Mouse (Mus musculus): ENCODE data around the gene Cabp4. TPM values are rescaled to one million over a fixed set of nuclear protein-coding genes. Genes with fewer than 3 reads are reported as not detected.
"Not testable (repeated sequence)": the region's sequence is repeated elsewhere in the genome, so short reads cannot be mapped to it uniquely, and the experiment has no call there.

Gene Cabp4
- polyA plus RNA-seq, 1 experiment from 2014 or later = 0.19 TPM

DNA sequence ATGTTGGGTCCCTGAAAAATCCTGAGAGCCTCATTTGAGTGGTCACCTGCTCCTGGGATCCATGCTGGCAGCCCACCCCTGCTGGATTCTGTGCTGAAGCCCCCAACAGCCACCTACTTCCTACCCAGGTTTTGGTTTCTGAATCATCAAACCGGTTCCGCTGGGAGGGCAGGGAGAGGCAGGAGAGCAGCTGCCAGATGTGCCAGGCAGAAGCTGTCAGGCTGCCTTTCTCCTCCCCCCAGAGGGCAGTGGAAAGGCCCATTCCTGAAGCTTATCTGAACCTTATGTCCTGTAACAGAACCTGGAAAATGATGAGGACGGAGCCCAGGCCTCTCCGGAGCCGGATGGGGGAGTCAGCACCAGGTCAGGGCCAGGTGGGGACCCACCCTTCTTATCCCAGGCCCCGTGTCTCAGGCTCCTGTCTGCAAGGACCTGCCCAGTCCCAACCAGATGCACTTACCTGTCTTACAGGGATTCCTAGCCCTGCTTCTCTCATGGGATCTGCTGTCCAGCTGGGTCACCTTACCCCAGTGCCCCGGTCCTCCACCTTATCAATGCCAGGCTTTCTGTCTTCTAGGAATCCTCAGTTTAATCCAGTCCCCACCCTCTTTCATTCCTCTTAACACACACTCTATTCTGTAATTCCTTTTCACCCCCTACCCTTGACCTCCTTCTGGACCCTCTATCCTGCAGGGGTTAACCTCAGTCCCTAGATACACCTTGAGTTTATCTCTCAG is 16.9 kb downstream of the Cabp4 start:
- Histone ChIP-seq H3K4me1 (replicated peaks) (peaks cover 16% of the 10 kb centered on the region), H3K9ac (replicated peaks) (peak overlapping the region; percentile 88), H3K36me3 (peaks cover 40% of the 10 kb centered on the region), H3K4me2 (replicated peaks) (peak overlapping the region; percentile 84), H3K27ac (no peak overlapping the region), H3K4me3 (replicated peaks) (peak overlapping the region; percentile 84), H3K27me3 (no peaks in the 10 kb centered on the region), H3K9me3 (no peaks in the 10 kb centered on the region)
- ATAC-seq = no peak
- WGBS = 77% methylated on average over 7 of the region's 7 CpGs

DNA sequence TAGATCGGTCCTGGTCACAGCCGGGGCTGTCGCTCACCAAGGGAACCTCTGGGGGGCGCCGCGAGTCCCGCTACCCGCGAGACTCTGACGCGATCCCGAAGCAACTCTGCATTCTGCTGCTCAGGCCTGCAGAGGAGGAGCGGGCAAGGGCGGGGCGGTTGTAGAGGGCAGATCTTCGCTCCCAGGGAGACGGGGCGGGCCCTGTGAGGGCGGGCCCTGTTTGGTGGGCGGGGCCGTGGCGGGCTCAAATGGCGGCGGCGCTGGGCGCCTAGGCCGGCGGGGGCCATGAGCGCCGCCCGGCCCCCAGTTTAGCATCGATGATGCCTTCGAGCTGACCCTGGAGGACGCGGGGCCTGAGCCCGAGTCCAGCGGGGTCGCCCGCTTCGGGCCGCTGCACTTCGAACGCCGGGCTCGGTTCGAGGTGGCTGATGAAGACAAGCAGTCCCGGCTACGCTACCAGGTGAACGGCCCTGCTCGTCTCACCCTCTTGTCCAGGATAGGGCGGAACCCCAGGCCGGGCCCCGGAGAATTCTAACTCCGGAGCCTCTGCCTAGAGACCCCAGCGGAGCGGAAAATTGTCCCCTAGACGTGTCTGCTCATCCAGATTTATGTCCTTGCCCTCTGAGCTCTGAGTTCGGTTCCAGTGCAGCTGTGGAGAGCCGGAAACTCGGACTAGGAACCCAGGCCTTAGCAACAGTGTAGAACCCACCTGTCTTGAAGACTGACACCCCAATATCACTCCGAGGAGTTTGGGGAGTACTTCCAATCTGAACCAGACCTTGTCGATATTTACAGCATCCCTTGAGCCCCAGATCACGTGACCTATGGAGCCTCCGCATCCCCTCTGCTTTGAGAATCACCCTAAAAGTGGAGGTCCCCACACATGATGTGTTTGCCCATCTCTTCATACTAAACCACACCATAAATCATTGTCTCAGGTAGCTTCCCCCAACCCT is 17.8 kb downstream of the Cabp4 start, which contains the start of gene Aip:
TSS of gene Aip (minus strand) at position 118 of the 956 bp plus-strand sequence.
- peaks cover 31% of the 10 kb centered on the region for H3K36me3 ChIP-seq
- peak within 1 kb of the TSS; percentile 84 for H3K4me2 ChIP-seq (replicated peaks)
- H3K4me1 ChIP-seq (replicated peaks) = peaks cover 16% of the 10 kb centered on the region
- peak; percentile 88 for ATAC-seq
- peak within 1 kb of the TSS; percentile 84 for H3K4me3 ChIP-seq (replicated peaks)
- H3K27me3 ChIP-seq = no peaks in the 10 kb centered on the region
- WGBS = 1% methylated on average over 53 of the region's 64 CpGs
- H3K27ac ChIP-seq = peak within 1 kb of the TSS; percentile 68
- peak within 1 kb of the TSS; percentile 88 for H3K9ac ChIP-seq (replicated peaks)
- no peaks in the 10 kb centered on the region for H3K9me3 ChIP-seq

- WGBS = 75% methylated on average over 1 of the region's 4 CpGs
- peak overlapping the region; percentile 56 for H3K27ac ChIP-seq
Measured at GRCm38 (mm10) chr19:4125268-4125667, 18.6 kb downstream of the Cabp4 start.

GRCm38 (mm10) chr19:4124432-4124831 is 19.4 kb downstream of the Cabp4 start:
- Histone ChIP-seq H3K4me1 (replicated peaks) (peaks cover 27% of the 10 kb centered on the region), H3K36me3 (peaks cover 20% of the 10 kb centered on the region), H3K4me2 (replicated peaks) (no peak overlapping the region), H3K9me3 (no peaks in the 10 kb centered on the region), H3K27me3 (no peaks in the 10 kb centered on the region), H3K4me3 (replicated peaks) (no peak overlapping the region), H3K9ac (replicated peaks) (0 out of 2 replicates have a peak overlapping the region, but pooled peaks have one; percentile 4), H3K27ac (no peak overlapping the region)
- ATAC-seq = no peak
- 86% methylated on average over 4 of the region's 4 CpGs for WGBS

More at GRCm38 (mm10) chr19:4125268-4125667, 18.6 kb downstream of the Cabp4 start:
- peak; percentile 63 for ATAC-seq
- H3K4me2 ChIP-seq (replicated peaks) = peak overlapping the region; percentile 84
- peak overlapping the region; percentile 84 for H3K4me3 ChIP-seq (replicated peaks)
- H3K9ac ChIP-seq (replicated peaks) = peak overlapping the region; percentile 88
- peaks cover 23% of the 10 kb centered on the region for H3K4me1 ChIP-seq (replicated peaks)
- peaks cover 29% of the 10 kb centered on the region for H3K36me3 ChIP-seq
- not testable (repeated sequence) for H3K27me3 ChIP-seq, H3K9me3 ChIP-seq

DNA sequence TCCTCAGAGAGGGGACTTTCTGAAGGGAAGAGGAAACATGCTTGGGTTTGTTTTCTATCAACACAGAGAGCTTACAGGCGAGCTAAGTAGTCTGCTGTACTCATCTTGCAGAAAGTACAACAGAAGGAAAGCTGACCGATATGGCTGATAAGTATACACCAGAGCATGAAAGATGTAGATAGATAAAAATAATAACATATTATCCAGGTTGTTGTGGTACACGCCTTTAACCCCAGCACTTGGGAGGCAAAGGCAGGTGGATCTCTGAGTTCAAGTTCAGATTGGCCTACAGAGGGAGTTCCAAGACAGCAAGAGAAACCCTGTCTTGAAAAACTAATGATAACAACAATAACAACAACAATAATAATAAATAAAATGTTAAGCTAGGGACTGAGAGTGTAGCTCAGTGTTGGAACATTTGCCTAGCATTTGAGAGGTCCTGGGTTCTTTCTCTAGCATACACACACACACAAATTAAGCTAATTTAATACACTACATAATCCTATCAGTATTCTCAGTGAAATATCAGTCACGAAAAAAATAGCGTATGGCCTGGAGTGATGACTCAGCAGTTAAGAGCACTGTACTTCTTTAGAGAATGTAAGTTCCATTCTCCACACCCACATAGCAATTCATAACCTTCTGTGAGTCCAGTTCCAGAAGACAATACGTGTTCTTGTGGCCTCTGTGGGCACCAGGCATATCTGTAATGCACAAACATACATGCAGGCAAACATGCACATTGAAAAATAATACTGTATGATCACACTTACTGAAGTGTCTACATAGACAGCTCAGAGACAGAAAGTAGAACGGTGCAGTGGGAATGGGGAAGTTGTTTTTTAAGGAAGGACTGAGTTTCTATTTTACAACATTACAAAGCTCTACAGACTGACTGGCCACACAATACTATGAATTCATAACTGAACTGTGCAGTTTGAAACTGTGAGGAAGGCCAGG is 21.1 kb downstream of the Cabp4 start:
- Histone ChIP-seq H3K4me3 (replicated peaks) (no peak overlapping the region), H3K9ac (replicated peaks) (no peak overlapping the region), H3K4me2 (replicated peaks) (no peak overlapping the region), H3K27me3 (no peaks in the 10 kb centered on the region), H3K4me1 (replicated peaks) (peaks cover 26% of the 10 kb centered on the region), H3K27ac (no peak overlapping the region), H3K36me3 (peaks cover 14% of the 10 kb centered on the region), H3K9me3 (no peaks in the 10 kb centered on the region)
- no peak for ATAC-seq
- 84% methylated on average over 7 of the region's 7 CpGs for WGBS

DNA sequence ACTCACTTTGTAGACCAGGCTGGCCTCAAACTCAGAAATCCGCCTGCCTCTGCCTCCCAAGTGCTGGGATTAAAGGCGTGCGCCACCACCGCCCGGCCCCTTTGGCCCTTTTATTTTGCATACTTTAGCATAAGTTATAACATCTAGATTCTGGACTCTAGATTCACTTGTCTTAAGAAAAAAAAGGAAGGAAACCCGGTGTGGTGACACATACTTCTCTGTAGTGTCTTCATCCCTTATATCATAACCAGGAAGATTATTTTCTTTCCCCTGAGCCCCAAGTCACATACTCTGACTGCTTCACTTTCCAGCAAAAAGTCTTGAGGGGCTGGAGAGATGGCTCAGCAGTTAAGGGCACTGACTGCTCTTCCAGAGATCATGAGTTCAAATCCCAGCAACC is 21.9 kb downstream of the Cabp4 start:
- WGBS = 69% methylated on average over 6 of the region's 6 CpGs
- ATAC-seq; H3K9me3 ChIP-seq; H3K27ac ChIP-seq; H3K27me3 ChIP-seq; H3K9ac ChIP-seq (replicated peaks); H3K4me3 ChIP-seq (replicated peaks): not testable (repeated sequence)
- peak overlapping the region; percentile 25; the same call in 1 of the 2 replicates for H3K4me2 ChIP-seq (replicated peaks)
- peaks cover 18% of the 10 kb centered on the region for H3K4me1 ChIP-seq (replicated peaks)
- peaks cover 17% of the 10 kb centered on the region for H3K36me3 ChIP-seq

DNA sequence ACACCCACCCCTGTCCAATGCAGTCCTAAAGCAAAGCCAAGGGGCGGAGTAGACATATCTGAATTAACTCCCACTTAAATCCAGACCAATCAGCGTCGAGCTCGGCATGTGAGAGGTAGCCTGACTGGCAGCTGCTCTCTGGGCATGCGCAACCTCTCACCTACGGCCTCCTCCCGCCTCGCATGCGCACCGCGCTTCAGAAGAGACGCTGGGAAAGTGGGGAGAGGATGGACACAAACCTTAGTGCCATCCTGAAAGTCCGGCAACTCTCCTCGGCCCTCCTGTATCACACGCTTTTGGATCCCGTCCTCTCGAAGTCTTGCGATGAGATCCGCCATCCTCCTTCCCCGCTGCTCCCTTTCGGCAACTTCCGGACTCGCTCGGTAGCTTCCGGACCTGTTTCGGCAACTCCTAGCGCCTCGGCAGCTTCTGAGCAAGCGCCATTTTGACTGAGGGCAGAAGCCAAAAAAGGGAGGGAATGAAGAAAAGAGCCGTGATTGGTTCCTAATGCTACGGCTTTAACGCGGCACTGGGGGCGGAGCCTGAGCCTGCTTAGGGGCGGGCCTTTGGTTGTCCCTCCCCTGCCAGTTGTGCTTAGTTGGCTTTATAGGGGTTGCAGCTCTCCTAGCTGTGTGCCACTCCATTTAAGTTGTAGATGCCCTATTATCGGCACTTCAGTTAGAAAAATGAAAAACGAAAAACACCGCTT is 22.6 kb downstream of the Cabp4 start:
- H3K9ac ChIP-seq (replicated peaks) = peak overlapping the region; percentile 58; the same call in 1 of the 2 replicates
- no peaks in the 10 kb centered on the region for H3K27me3 ChIP-seq
- H3K9me3 ChIP-seq = no peaks in the 10 kb centered on the region
- H3K4me2 ChIP-seq (replicated peaks) = peak overlapping the region; percentile 50
- 3% methylated on average over 38 of the region's 38 CpGs for WGBS
- H3K4me1 ChIP-seq (replicated peaks) = peaks cover 11% of the 10 kb centered on the region
- ATAC-seq = peak; percentile 84
- peak overlapping the region; percentile 80 for H3K27ac ChIP-seq
- H3K4me3 ChIP-seq (replicated peaks) = peak overlapping the region; percentile 48
- H3K36me3 ChIP-seq = peaks cover 24% of the 10 kb centered on the region

- H3K9me3 ChIP-seq = no peaks in the 10 kb centered on the region
- H3K27me3 ChIP-seq = no peaks in the 10 kb centered on the region
- H3K9ac ChIP-seq (replicated peaks) = no peak overlapping the region
- H3K27ac ChIP-seq = no peak overlapping the region
- H3K4me2 ChIP-seq (replicated peaks) = peak overlapping the region; percentile 50
- peaks cover 10% of the 10 kb centered on the region for H3K4me1 ChIP-seq (replicated peaks)
- no peak for ATAC-seq
- WGBS = 97% methylated on average over 2 of the region's 2 CpGs
- H3K4me3 ChIP-seq (replicated peaks) = peak overlapping the region; percentile 48
- H3K36me3 ChIP-seq = peaks cover 31% of the 10 kb centered on the region
Measured at GRCm38 (mm10) chr19:4120496-4120895, 23.3 kb downstream of the Cabp4 start.

DNA sequence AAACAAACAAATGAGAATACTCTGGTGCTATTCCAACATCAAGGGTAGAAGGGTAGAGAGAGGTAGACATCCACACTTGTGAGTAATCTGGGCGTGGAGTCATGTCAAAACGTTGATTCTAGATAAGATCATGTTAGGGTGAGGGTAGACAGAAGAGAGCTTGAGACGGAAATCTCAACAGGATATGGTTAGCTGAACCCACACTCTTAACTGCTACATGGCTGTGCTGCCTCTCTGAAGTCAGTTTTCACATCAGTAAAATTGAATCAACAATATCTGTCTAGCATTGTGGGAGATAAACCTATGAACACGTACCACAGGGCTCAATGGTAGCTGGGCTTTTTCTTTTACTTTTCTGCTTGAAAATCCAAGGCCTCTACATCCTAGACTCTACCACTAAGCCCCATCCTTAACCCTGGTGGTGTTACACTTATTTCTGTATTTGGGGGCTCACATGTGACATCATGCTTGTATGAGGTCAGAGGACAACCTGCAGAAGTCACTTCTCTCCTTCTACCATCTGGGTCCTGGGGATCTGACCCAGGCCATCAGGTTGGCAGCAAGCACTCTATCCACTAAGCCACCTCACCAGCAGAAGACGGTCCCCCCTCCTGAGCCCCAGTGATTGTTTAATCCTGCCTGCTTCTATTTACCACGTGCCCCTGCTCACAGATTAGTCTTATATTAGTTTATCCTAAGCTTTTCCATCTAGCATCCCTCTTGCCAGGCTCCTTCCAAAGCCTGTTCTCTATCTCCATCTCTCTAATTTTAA is 23.9 kb downstream of the Cabp4 start:
- ATAC-seq = no peak
- no peak overlapping the region for H3K9ac ChIP-seq (replicated peaks)
- no peaks in the 10 kb centered on the region for H3K27me3 ChIP-seq
- 92% methylated on average over 6 of the region's 6 CpGs for WGBS
- peaks cover 37% of the 10 kb centered on the region for H3K36me3 ChIP-seq
- H3K27ac ChIP-seq = no peak overlapping the region
- no peaks in the 10 kb centered on the region for H3K9me3 ChIP-seq
- H3K4me2 ChIP-seq (replicated peaks) = no peak overlapping the region
- H3K4me1 ChIP-seq (replicated peaks) = peaks cover 10% of the 10 kb centered on the region
- H3K4me3 ChIP-seq (replicated peaks) = no peak overlapping the region

DNA sequence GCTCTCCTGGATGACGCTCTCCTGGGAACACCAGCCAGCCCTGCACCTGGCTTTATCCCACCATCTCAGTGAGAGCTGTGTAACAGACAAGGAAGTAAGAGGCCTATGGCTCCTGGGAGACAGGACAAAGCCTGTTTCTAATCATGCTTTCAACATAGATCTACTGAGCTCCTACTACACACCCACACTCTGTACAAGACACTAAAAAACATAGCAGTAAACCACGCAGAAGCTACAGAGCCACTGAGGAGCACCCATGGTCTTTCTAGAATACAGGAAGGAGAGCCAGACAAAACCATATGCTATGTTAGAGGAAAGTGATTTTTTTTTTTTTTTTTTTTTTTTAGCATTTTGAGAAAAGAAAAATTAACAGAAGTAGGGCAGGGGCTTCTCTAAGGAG is 25.5 kb downstream of the Cabp4 start:
- H3K4me3 ChIP-seq (replicated peaks) = no peak overlapping the region
- no peaks in the 10 kb centered on the region for H3K27me3 ChIP-seq
- no peak overlapping the region for H3K27ac ChIP-seq
- H3K9ac ChIP-seq (replicated peaks) = no peak overlapping the region
- H3K4me2 ChIP-seq (replicated peaks) = no peak overlapping the region
- H3K36me3 ChIP-seq = peaks cover 53% of the 10 kb centered on the region
- 91% methylated on average over 2 of the region's 2 CpGs for WGBS
- no peaks in the 10 kb centered on the region for H3K9me3 ChIP-seq
- no peak for ATAC-seq
- H3K4me1 ChIP-seq (replicated peaks) = peaks cover 10% of the 10 kb centered on the region
